Comparison of ENCODE assay signal across 36 mouse cellular contexts in the genomic region with DNA sequence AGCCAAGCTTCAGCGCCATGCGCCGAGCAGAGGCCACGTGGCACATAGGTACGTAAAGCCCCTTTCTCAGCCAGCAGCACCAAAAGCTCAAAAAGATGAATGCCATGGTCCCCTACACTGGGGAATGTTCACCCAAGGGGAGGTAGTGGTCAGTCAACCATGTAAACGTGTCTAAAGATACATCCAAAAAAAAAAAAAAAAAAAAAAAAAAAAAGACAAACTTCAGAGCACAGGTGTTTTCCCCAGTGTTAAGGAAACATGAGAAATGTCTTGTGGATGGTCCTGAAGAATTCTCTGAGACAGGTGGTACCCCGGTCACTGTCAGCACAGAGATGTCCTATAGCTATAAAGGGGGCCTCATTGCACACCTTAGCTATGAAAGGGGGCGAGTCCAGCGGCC. TPM values are rescaled to one million over a fixed set of nuclear protein-coding genes. Genes with fewer than 3 reads are reported as not detected.
"Had no signal": no experiment of that assay in that cellular context is flagged by ENCODE, and none has a peak within 500 bp of the region (broad histone marks: within the 10 kb centered on the region; RNA-seq: fewer than 3 reads in every experiment).

No protein-coding gene starts in this region.

- H3K4me2 ChIP-seq: embryonic facial prominence, embryonic 12.5 days; embryonic facial prominence, embryonic 13.5 days; embryonic facial prominence, embryonic 15.5 days; forebrain, embryonic 12.5 days; forebrain, embryonic 13.5 days; forebrain, embryonic 15.5 days had no signal

- H3K27me3 ChIP-seq: embryonic facial prominence, embryonic 13.5 days; embryonic facial prominence, embryonic 15.5 days; forebrain, embryonic 13.5 days; forebrain, embryonic 15.5 days had no signal

- H3K27ac ChIP-seq: embryonic facial prominence, embryonic 10.5 days; embryonic facial prominence, embryonic 12.5 days; embryonic facial prominence, embryonic 13.5 days; embryonic facial prominence, embryonic 15.5 days; forebrain, embryonic 10.5 days; forebrain, embryonic 12.5 days; forebrain, embryonic 13.5 days; forebrain, embryonic 15.5 days; gastrocnemius, adult 2 months; heart, adult 2 months had no signal

- H3K4me3 ChIP-seq: embryonic facial prominence, embryonic 10.5 days; embryonic facial prominence, embryonic 12.5 days; embryonic facial prominence, embryonic 13.5 days; embryonic facial prominence, embryonic 15.5 days; erythroblast, embryonic 14.5 days; forebrain, embryonic 10.5 days; forebrain, embryonic 12.5 days; forebrain, embryonic 13.5 days; forebrain, embryonic 15.5 days; gastrocnemius, adult 2 months; heart, adult 2 months had no signal

- DNase-seq: cerebellum, adult 9-10 months; cerebellum, adult 9-11 months; cerebellum, postnatal 14 days; cerebellum, postnatal 25 days; cerebellum, postnatal 36 days; embryo, embryonic 11 days; forebrain, postnatal 0 days; gastrocnemius, adult 2 months; gastrocnemius, postnatal 10 days; gastrocnemius, postnatal 14 days; gastrocnemius, postnatal 25 days; gastrocnemius, postnatal 36 days; heart, adult 11 months; heart, adult 18-20 months; heart, adult 2 months had no signal

- H3K9me3 ChIP-seq: embryonic facial prominence, embryonic 10.5 days; embryonic facial prominence, embryonic 12.5 days; embryonic facial prominence, embryonic 13.5 days; embryonic facial prominence, embryonic 15.5 days; forebrain, embryonic 10.5 days; forebrain, embryonic 12.5 days; forebrain, embryonic 13.5 days; forebrain, embryonic 15.5 days had no signal

- H3K9ac ChIP-seq: embryonic facial prominence, embryonic 13.5 days; embryonic facial prominence, embryonic 15.5 days; forebrain, embryonic 12.5 days; forebrain, embryonic 13.5 days; forebrain, embryonic 15.5 days; forebrain, postnatal 0 days had no signal

- H3K4me1 ChIP-seq: forebrain, embryonic 13.5 days had no signal

- ATAC-seq: forebrain, embryonic 13.5 days; forebrain, embryonic 14.5 days; forebrain, embryonic 15.5 days; forebrain, embryonic 16.5 days; forebrain, postnatal 0 days had no signal

- H3K36me3 ChIP-seq: embryonic facial prominence, embryonic 13.5 days; embryonic facial prominence, embryonic 15.5 days had no signal

RNA-seq across cellular contexts. Expression of a gene that starts 4.6 kb away (rescaled TPM):
- total RNA-seq: common myeloid progenitor, adult 5-6 weeks; gastrocnemius, adult 18-20 months; gastrocnemius, adult 2 months; gastrocnemius, adult 8-10 months; gastrocnemius, postnatal 25 days; gastrocnemius, postnatal 36 days; gastrocnemius, postnatal 4 days; granulocyte monocyte progenitor cell, adult 5-6 weeks; heart, adult 18-20 months; heart, adult 2 months had no signal
- polyA plus RNA-seq: erythroblast, embryonic 14.5 days had no signal

RNA-seq across cellular contexts. Expression of a gene that starts 15.2 kb away (rescaled TPM):
- total RNA-seq: granulocyte monocyte progenitor cell, adult 5-6 weeks had no signal
- polyA plus RNA-seq: erythroblast, embryonic 14.5 days had no signal

RNA-seq across cellular contexts. Expression of a gene that starts 19.2 kb away (rescaled TPM):
- total RNA-seq: common myeloid progenitor, adult 5-6 weeks; gastrocnemius, adult 18-20 months; gastrocnemius, adult 2 months; gastrocnemius, adult 8-10 months; gastrocnemius, postnatal 10 days; gastrocnemius, postnatal 14 days; gastrocnemius, postnatal 25 days; gastrocnemius, postnatal 36 days; gastrocnemius, postnatal 4 days; granulocyte monocyte progenitor cell, adult 5-6 weeks; heart, adult 18-20 months; heart, adult 2 months; heart, adult 8-10 months had no signal
- polyA plus RNA-seq: embryonic facial prominence, embryonic 10.5 days; embryonic facial prominence, embryonic 11.5 days; embryonic facial prominence, embryonic 12.5 days; embryonic facial prominence, embryonic 13.5 days; embryonic facial prominence, embryonic 14.5 days; embryonic facial prominence, embryonic 15.5 days; forebrain, embryonic 10.5 days; forebrain, embryonic 11.5 days; forebrain, embryonic 12.5 days; forebrain, embryonic 13.5 days; forebrain, embryonic 14.5 days; forebrain, embryonic 16.5 days; gonadal fat pad, adult 2 months; heart, adult 2 months had no signal
